Mouse (Mus musculus) midbrain, embryonic 10.5 days (tissue): ENCODE data around the gene Bicd2. TPM values are rescaled to one million over a fixed set of nuclear protein-coding genes. Genes with fewer than 3 reads are reported as not detected.
A peak's percentile ranks its signal among the peaks of the same experiment; 100 is the strongest.

Experiments
- DNase-seq: peaks from one replicate; pipeline ENCODE4 v3.0.0-alpha.2; 2017; ENCODE audit warnings: low spot score
- H3K27ac ChIP-seq: fragments of 300-500 bp; sonication (generic); replicated peaks from 2 replicates; pipeline ENCODE4 v1.5.1; 2016; ENCODE audit warnings: mild to moderate bottlenecking
- H3K27me3 ChIP-seq: fragments of 300-500 bp; sonication (generic); 2 replicates; pipeline ENCODE4 v1.6.1; 2016; ENCODE audit warnings: low read depth, mild to moderate bottlenecking; ENCODE audit not compliant: poor library complexity, severe bottlenecking
- H3K36me3 ChIP-seq: fragments of 300-500 bp; sonication (generic); 2 replicates; pipeline ENCODE4 v1.6.1; 2016; ENCODE audit warnings: mild to moderate bottlenecking, moderate library complexity
- H3K4me1 ChIP-seq: fragments of 300-500 bp; sonication (generic); 2 replicates; pipeline ENCODE4 v1.6.1; 2016
- H3K4me3 ChIP-seq: fragments of 300-500 bp; sonication (generic); 2 replicates; pipeline ENCODE4 v1.5.1; 2016; ENCODE audit warnings: mild to moderate bottlenecking, moderate library complexity
- H3K9me3 ChIP-seq: fragments of 300-500 bp; sonication (generic); replicated peaks from 2 replicates; pipeline ENCODE4 v1.6.1; 2016; ENCODE audit warnings: mild to moderate bottlenecking
- WGBS: fragments of 180-500 bp; shearing (Covaris S2); methylation state at CpG from one replicate; pipeline ENCODE4 v1.1.7; 2016; 5-methylcytosine and 5-hydroxymethylcytosine counted together
- polyA plus RNA-seq: library from polyadenylated mRNA; unstranded; fragments of >200 nt; fragmentation: Nextera tagmentation; extraction: Ambion mirVana; gene quantifications from 2 replicates; pipeline ENCODE4 v1.2.1, GENCODE M21; 2016

Bicd2 gene
- polyA plus RNA-seq, 1 experiment from 2014 or later, result 29.7 TPM

DNA sequence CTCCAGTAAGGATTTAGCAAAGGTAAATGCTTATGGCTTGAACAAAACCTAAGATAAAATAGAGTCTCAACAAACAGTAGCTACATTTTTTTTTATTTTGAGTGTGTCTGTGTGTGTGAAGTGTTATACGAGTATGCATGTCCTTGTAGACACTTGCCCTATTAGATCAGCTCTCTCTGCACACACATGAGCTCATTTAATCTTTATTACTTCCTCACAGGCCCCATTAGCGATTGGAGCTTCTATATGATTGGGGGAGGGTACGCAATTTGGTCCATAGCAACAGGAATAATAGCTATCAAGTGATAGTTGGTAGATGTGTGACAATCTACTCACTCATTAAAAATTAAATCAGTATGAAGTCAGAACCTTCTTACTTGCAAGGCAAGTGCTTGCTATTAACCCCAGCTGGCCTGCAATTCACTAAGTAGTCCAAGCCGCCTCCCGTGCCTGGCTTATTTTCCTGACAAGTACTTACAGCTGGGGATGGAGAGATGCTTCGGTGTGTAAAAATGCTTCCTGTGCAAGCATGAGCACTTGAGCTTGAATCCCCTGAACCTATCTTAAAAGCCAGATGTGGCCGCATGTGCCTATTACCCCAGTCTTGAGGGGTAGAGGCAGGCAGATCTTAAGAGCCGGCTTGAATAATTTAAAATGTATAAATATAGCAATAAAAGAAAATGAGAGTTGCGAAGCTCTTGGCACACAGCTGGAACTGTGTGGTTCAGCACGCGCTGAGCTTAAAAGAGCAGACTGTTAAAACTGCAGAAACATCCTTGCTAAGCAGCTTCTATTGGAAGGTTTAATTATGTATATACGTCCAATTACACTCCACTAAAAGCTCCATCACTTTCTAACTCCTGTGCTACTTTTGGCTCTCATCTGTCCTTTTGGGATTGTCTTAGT, 6.1 kb upstream of the Bicd2 start:
- Histone ChIP-seq H3K27ac (no peak overlapping the region), H3K36me3 (no peaks in the 10 kb centered on the region), H3K4me1 (peaks cover 3% of the 10 kb centered on the region), H3K27me3 (no peaks in the 10 kb centered on the region), H3K9me3 (no peaks in the 10 kb centered on the region), H3K4me3 (no peak overlapping the region)
- no peak for DNase-seq
- 91% methylated on average over 12 of the region's 12 CpGs for WGBS

DNA sequence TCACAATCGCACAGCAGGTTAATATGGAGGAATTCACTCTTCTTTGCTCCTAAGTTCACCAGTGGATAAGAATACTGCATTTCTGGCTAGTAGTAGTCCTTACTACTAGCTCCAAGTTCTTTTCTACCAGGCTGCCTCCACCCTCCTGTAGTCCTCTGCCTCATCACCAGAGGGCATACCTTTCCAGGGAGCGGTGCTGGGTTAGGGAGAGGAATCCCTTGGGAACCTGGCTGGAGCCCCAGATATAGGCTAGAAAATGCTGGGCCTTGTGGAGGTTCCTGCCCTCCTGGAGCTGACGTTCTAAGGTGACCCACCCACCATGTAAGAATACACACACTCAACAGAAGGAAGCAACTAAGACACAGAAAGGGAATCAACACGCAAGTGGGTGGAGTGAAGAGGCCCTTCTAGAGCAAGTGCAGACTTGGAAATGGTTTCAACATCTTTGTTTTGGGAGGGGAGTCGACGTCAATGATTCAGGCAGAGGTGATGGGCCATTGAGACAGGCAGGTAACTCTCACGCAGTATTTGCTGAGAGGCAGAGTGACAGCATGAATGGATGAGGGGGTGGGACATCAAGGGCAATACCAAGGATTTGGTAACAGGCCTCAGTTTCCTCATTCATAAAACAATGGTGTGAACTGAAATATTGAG, 2.4 kb upstream of the Bicd2 start:
- peaks cover 30% of the 10 kb centered on the region for H3K4me1 ChIP-seq
- WGBS, result 80% methylated on average over 7 of the region's 7 CpGs
- no peak overlapping the region for H3K27ac ChIP-seq
- H3K27me3 ChIP-seq, result no peaks in the 10 kb centered on the region
- no peak for DNase-seq
- no peak overlapping the region for H3K4me3 ChIP-seq
- no peaks in the 10 kb centered on the region for H3K9me3 ChIP-seq
- no peaks in the 10 kb centered on the region for H3K36me3 ChIP-seq

DNA sequence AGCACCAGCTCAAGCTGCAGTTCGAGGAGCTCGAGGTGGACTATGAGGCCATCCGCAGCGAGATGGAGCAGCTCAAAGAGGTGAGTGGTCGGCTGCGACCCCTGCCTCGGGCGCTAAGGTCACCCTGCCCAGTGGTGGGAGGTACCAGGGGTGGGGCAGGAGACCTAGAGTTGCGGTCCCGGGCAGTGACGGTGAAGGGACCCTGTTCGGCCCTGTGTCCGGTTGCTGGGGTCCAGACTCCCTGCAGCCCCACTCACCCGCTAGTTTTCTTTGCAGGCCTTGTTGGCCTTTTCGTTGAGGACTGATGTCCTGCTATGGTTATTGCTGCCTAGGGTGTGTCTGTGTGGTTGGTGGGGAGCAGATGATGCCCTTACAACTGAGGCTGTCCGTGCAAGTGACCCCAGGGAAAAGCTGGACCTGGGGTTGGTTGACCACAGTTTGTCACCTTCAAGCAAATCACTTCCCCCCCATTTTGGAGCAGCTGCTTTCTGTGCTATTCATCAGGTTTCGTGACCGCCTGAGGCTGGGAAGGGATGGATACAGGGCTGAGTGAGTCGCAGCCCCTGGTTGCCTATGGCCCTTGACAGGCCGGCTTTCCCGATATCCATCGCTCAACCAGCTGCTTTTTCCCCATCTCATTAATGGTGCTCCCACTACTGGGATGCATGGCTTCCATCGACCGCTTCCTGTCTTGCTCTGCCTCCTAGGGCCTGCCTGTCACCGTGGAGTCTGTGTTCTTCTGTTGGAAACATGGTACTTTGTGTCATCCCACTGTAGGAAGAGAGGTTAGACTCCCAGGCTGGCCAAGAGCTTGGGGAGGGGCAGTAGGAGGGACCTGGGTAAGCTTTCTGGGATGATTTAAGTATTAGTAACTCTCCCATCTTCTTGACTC, 692 bp downstream of the Bicd2 start:
- peaks cover 56% of the 10 kb centered on the region for H3K4me1 ChIP-seq
- H3K27ac ChIP-seq, result peak overlapping the region; percentile 92
- H3K9me3 ChIP-seq, result no peaks in the 10 kb centered on the region

DNA sequence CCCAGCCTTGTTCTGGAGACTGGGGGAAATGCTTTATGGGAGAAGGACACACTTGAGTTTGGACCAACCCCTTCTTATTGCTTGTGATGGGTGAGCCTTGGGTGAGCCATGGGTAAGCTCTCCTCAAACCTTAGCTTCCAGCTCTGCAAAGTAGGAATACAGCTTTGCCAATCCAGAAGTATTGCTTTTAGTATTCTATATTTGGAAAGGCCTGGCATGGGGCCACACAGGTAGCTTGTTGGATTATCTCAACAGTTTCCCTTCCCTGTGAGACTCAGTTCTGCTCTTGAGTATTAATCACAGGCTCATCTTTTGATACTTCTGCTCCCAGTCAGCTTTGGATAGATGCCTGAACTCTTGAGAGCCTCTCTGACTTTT, 1.3 kb downstream of the Bicd2 start:
- DNase-seq, result no peak
- Histone ChIP-seq H3K4me1 (peaks cover 56% of the 10 kb centered on the region), H3K4me3 (peak overlapping the region; percentile 94), H3K9me3 (no peaks in the 10 kb centered on the region), H3K36me3 (no peaks in the 10 kb centered on the region), H3K27me3 (no peaks in the 10 kb centered on the region), H3K27ac (peak overlapping the region; percentile 92; the same call in 1 of the 2 replicates)

More for the DNA sequence above, 692 bp downstream of the Bicd2 start:
- peak overlapping the region; percentile 94 for H3K4me3 ChIP-seq
- no peaks in the 10 kb centered on the region for H3K27me3 ChIP-seq
- H3K36me3 ChIP-seq, result no peaks in the 10 kb centered on the region
- DNase-seq, result no peak
- WGBS, result 12% methylated on average over 25 of the region's 25 CpGs

DNA sequence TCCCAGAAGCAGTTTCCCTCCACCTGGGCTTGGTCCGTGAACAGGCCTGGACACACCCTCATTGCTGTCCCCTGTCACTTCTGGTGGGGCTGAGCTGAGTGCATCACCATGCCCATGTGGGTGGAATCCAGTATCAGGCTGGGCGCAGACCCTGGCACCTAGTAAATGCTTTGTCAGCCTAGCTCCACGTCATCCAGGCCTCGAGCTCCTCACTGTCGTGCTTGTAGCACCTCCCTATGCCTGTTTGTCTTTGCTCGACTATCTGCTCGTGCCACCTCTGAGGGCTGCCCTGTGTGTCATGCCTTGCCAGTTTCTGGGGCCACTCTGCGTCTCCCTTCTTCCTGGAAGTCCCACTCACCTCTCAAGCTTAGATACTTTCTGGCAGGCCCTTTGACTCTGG, 3.2 kb downstream of the Bicd2 start:
- H3K27ac ChIP-seq, result no peak overlapping the region
- DNase-seq, result no peak
- H3K27me3 ChIP-seq, result no peaks in the 10 kb centered on the region
- H3K4me1 ChIP-seq, result peaks cover 58% of the 10 kb centered on the region
- no peak overlapping the region; the same call in 1 of the 2 replicates for H3K4me3 ChIP-seq
- no peaks in the 10 kb centered on the region for H3K9me3 ChIP-seq
- WGBS, result 89% methylated on average over 8 of the region's 8 CpGs
- no peaks in the 10 kb centered on the region for H3K36me3 ChIP-seq

DNA sequence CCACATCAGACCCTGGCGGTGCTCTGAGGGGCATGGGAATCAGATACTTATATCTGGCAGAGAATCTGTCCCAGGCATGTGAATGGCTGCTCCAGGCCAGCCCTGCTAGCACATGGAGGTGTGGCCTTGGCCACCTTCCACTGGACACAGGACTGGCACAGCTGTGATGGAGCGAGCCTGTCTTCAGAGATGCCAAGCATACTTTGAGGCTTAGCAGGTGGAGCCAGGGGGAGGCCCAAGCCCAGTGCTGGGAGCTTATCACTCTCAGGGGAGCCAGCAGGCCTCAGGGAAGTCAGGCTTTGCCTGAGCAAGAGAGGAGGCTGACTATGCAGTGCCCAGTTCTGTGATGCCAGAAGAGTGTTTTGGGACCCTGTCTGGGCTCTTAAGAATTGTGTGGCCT, 4.1 kb downstream of the Bicd2 start:
- H3K27ac ChIP-seq, result no peak overlapping the region
- no peak for DNase-seq

DNA sequence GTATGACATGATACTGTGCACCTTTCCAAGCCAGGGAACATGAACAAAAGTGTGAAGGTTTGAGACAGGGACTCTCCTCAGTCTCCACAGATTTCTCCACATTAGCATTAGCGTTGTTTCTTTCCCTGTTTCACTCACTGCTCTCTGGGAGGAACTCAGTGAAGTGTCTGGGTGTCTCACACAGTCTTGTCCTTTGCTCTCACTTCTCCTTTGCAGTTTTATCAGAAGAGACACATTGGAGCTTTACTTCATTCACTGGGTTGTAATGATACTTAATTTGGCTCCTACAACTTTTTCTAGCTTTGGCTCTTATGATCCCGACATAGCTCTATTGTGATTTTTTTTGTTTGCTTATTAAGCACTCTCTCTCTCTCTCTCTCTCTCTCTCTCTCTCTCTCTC, 7.1 kb downstream of the Bicd2 start:
- no peak for DNase-seq
- WGBS, result 94% methylated on average over 2 of the region's 2 CpGs
- no peak overlapping the region for H3K4me3 ChIP-seq
- no peak overlapping the region for H3K27ac ChIP-seq
- H3K4me1 ChIP-seq, result peaks cover 48% of the 10 kb centered on the region
- H3K36me3 ChIP-seq, result no peaks in the 10 kb centered on the region
- no peaks in the 10 kb centered on the region for H3K27me3 ChIP-seq
- no peaks in the 10 kb centered on the region for H3K9me3 ChIP-seq

More for the DNA sequence above, 4.1 kb downstream of the Bicd2 start:
- no peaks in the 10 kb centered on the region for H3K9me3 ChIP-seq
- H3K36me3 ChIP-seq, result no peaks in the 10 kb centered on the region
- peaks cover 54% of the 10 kb centered on the region for H3K4me1 ChIP-seq
- 87% methylated on average over 2 of the region's 2 CpGs for WGBS
- H3K27me3 ChIP-seq, result no peaks in the 10 kb centered on the region
- H3K4me3 ChIP-seq, result no peak overlapping the region

DNA sequence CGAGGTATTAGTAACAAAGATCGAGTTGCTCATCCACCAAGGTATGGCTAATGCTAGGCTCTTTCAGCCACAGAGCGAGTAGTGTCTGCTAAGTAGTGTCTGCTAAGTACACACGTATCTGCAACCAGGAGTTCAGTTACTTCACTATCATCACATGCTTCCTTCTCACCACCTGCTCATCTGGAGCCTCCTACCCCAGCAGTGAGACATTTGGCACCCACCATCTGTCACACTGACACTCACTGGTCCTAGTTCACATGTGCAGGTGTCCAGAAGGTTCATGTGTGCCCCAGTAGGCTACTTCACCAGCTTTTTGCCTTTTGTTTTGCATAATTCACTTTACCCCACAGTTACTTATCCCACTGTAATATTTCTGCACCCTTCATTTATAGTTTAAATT, 8.0 kb downstream of the Bicd2 start:
- Histone ChIP-seq H3K4me1 (peaks cover 44% of the 10 kb centered on the region), H3K36me3 (no peaks in the 10 kb centered on the region), H3K27ac (no peak overlapping the region), H3K4me3 (no peak overlapping the region), H3K27me3 (no peaks in the 10 kb centered on the region), H3K9me3 (no peaks in the 10 kb centered on the region)
- no peak for DNase-seq
- 92% methylated on average over 4 of the region's 4 CpGs for WGBS

DNA sequence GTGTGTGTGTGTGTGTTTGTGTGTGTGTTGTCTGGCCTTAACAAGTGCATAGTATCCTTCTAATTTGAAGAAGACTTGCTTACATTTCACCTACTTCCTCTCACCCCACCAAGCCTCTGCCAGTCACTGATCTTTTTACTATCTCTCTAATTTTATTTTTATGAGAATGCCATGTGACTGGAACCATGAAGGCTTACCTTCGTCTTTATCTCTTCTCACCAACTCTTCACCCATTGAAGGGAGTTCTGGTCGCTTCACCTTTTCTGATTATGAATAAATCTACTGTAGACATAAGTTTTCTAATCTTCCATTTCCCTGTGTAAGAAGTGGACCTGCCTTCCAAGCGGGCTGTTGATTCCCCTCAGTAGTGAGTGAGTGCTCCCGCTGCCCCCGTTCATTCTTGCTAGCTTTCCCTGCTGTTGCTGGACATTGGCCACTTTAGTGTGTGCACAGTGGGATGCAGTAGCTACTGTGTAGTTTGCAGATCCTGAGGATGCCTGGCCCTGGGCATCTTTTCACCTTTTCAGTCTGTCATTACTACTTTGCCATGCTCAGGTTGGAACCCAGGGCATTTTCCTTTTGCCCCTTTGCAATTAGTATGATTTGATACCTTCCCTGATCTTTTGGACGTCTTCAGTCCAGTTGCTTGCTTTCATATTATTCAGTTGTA, 8.6 kb downstream of the Bicd2 start:
- DNase-seq, result no peak
- Histone ChIP-seq H3K4me3 (no peak overlapping the region), H3K27ac (no peak overlapping the region), H3K9me3 (no peaks in the 10 kb centered on the region), H3K27me3 (no peaks in the 10 kb centered on the region), H3K36me3 (no peaks in the 10 kb centered on the region), H3K4me1 (peaks cover 38% of the 10 kb centered on the region)
- 93% methylated on average over 6 of the region's 6 CpGs for WGBS

DNA sequence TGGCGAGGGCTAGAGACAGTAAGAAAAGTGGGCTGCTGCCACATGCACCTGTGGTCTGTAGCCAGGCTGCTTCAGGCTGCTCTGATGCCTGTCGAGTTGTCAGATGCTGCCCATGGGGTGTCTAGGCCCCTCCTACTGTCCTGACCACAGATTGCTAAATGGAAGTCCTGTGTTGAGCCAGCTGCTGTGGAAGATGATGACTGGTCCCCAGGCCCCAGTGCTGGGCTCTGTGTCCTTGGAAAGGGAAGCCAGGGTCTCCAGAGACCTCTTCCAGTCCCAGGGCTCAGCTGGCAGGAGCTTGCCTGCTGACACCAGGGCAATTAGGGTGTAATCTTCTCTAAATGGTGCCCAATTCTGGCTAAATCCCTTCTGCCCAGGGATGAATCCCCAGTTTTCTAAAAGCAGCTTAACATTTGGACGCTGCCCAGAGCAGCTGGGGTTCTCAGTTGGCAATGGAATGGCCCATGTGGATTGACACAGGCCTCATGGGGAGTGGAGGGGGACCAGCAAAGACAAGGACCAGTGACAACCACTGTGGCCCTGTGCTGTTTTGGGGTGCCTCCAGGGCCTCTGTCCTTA, 11.3 kb downstream of the Bicd2 start:
- 59% methylated on average over 3 of the region's 3 CpGs for WGBS
- H3K4me3 ChIP-seq, result no peak overlapping the region
- H3K9me3 ChIP-seq, result no peaks in the 10 kb centered on the region
- H3K27me3 ChIP-seq, result no peaks in the 10 kb centered on the region
- DNase-seq, result no peak
- peaks cover 17% of the 10 kb centered on the region for H3K36me3 ChIP-seq
- H3K27ac ChIP-seq, result peak overlapping the region; percentile 57; the same call in 1 of the 2 replicates
- peaks cover 22% of the 10 kb centered on the region for H3K4me1 ChIP-seq

DNA sequence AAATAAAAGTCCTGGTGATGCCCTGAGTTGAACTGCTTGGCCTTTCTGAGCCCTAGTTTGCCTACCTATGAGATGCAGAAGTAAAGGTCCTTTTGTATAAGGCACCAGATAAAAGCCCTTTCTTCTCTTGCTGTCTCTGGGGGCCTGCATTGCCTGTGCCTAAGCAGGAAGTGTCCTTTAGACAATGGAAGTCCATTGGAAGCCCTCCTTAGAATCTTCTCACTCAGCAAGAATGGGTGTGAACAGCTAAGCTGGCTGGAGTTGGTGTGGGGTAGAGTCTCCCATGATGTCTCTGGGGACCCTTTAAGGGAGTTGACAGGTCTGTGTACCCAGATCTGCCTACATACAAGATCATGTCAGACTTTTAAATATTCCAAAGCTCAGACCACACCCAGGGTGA, 12.0 kb downstream of the Bicd2 start:
- peaks cover 22% of the 10 kb centered on the region for H3K36me3 ChIP-seq
- H3K27ac ChIP-seq, result peak overlapping the region; percentile 57
- no peaks in the 10 kb centered on the region for H3K27me3 ChIP-seq
- H3K9me3 ChIP-seq, result no peaks in the 10 kb centered on the region
- H3K4me3 ChIP-seq, result no peak overlapping the region
- DNase-seq, result no peak
- peaks cover 22% of the 10 kb centered on the region for H3K4me1 ChIP-seq

DNA sequence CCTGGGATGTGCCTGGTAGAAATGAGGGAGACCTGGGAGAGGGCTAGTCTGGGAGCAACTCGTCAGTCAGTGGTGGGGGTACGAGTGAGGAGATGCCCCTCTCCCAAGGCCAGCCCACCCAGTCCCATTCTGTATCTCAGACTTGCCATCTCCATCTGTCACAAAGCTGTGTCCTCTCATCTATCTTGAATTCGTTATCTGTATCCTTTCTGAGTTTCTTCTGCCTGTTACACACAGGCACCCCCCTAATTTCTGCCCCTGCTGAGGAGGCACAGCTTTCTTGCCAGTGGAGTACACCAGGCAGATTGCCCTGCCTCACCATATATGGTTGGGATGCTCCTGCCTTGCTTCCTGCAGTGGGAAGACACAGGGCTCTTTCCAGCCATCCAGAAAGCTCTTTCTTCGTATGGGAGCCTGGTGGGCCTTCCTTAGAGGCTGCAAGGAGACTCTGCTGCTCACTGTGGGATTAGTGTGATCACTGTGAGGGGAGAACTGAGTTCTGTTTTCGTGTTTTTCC, 12.7 kb downstream of the Bicd2 start:
- DNase-seq, result no peak
- Histone ChIP-seq H3K4me1 (peaks cover 20% of the 10 kb centered on the region), H3K36me3 (peaks cover 26% of the 10 kb centered on the region), H3K27ac (no peak overlapping the region), H3K4me3 (no peak overlapping the region), H3K9me3 (no peaks in the 10 kb centered on the region), H3K27me3 (no peaks in the 10 kb centered on the region)
- 81% methylated on average over 5 of the region's 5 CpGs for WGBS
